Mouse (Mus musculus): ENCODE results near the gene Rapsn.

The Rapsn gene

GRCm38 (mm10) chr2:91053181-91053933 lies 17.9 kb downstream of the Rapsn start:
- DNase-seq, result no peak

GRCm38 (mm10) chr2:91053934-91054382 lies 18.5 kb downstream of the Rapsn start, which contains the start of gene Psmc3:
Psmc3 (plus strand) TSS chr2:91054009.
- peak; percentile 96 for DNase-seq

- no peak for DNase-seq
These were observed 23.0 kb downstream of the Rapsn start for GRCm38 (mm10) chr2:91058435-91058834.

GRCm38 (mm10) chr2:91059376-91059775 lies 24.0 kb downstream of the Rapsn start:
- no peak for DNase-seq

- DNase-seq, result no peak
These were observed 25.3 kb downstream of the Rapsn start for GRCm38 (mm10) chr2:91060544-91061355.

- no peak for DNase-seq
These were observed 26.5 kb downstream of the Rapsn start for GRCm38 (mm10) chr2:91061849-91062481.

- no peak for DNase-seq
These were observed 27.6 kb downstream of the Rapsn start for GRCm38 (mm10) chr2:91062779-91063606.

GRCm38 (mm10) chr2:91064211-91064610 lies 28.8 kb downstream of the Rapsn start:
- no peak for DNase-seq

GRCm38 (mm10) chr2:91065544-91065943 lies 30.1 kb downstream of the Rapsn start:
- DNase-seq, result no peak

- DNase-seq, result no peak
These were observed 31.0 kb downstream of the Rapsn start for GRCm38 (mm10) chr2:91066455-91066854.

- no peak for DNase-seq
These were observed 32.9 kb downstream of the Rapsn start for GRCm38 (mm10) chr2:91068162-91068871.

GRCm38 (mm10) chr2:91068872-91069165 lies 33.4 kb downstream of the Rapsn start:
- DNase-seq, result no peak

GRCm38 (mm10) chr2:91069306-91070000 lies 34.0 kb downstream of the Rapsn start:
- DNase-seq, result no peak

- peak; percentile 95 for DNase-seq
These were observed 34.8 kb downstream of the Rapsn start, which contains the start of gene Slc39a13 for GRCm38 (mm10) chr2:91070076-91070800. Slc39a13 (minus strand) TSS chr2:91070417.

- DNase-seq, result no peak
These were observed 35.6 kb downstream of the Rapsn start for GRCm38 (mm10) chr2:91071059-91071458.

GRCm38 (mm10) chr2:91072092-91072491 lies 36.7 kb downstream of the Rapsn start:
- DNase-seq, result no peak

GRCm38 (mm10) chr2:91077957-91078313 lies 42.5 kb downstream of the Rapsn start:
- DNase-seq, result no peak

- DNase-seq, result no peak
These were observed 43.0 kb downstream of the Rapsn start for GRCm38 (mm10) chr2:91078314-91079025.

- no peak for DNase-seq
These were observed 43.6 kb downstream of the Rapsn start for GRCm38 (mm10) chr2:91079026-91079384.

Data from cerebellum, adult 11-12 months (tissue).